In the genomic region with DNA sequence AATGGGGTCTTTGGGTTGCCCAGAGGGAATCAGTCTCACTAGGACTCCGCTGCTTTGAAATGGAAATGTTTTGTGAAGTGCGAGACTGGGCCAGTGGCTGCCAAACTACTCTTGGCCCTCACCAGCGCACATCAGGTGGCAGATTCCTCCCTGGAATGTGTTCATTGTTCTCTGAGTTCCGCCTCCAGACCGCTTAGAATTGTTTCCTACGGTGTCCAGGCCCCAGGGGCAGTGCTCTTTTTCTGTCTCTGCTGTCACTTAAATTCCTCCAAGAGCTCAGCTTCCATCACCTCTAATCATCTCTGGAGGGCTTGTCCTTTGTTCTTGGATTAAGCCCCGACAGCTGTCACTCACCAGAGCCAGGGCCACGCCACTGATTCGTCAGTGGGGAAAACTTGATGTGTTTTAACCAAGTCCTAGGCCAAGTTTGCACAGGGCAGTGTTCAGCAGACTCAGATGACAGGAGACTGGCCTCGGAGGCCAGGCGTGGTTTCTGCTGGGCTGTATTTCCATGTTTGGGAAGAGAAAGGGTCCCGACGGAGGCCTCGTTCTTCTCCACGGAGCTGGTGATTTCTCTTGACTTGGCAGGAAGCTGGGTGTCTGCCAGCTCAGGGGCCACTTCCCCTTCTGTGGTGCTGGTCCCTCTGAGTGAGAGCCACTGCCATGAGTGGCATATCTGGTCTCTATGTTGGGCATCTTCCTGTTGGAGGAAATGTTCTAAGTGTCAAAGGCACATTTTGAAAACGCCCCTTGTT, we compare ENCODE assay signal across 8 mouse cellular contexts. TPM values are rescaled to one million over a fixed set of nuclear protein-coding genes. Genes with fewer than 3 reads are reported as not detected.
A peak's percentile ranks its signal among the peaks of the same experiment; 100 is the strongest.
DNase-seq lines count a peak whose midpoint lies in the region; ATAC-seq and TF ChIP-seq lines count a peak whose summit lies in the region.
"Had no signal": no experiment of that assay in that cellular context is flagged by ENCODE, and none has a peak within 500 bp of the region (broad histone marks: within the 10 kb centered on the region; RNA-seq: fewer than 3 reads in every experiment).

No protein-coding gene starts in this region.

- H3K4me1 ChIP-seq in testis, adult 2 months (ENCODE audit: control insufficient read depth, insufficient read depth, low read length) = peaks cover 2% of the 10 kb centered on the region; the same call in 1 of the 2 replicates
- H3K4me1 ChIP-seq in forebrain, embryonic 13.5 days = peaks cover 40% of the 10 kb centered on the region
- H3K4me1 ChIP-seq in intestine, embryonic 15.5 days (replicated peaks) = peaks cover 30% of the 10 kb centered on the region
- H3K4me1 ChIP-seq in neural tube, embryonic 15.5 days = peaks cover 34% of the 10 kb centered on the region

- 4% methylated on average over 16 of the region's 16 CpGs for WGBS in forebrain, embryonic 13.5 days
- 32% methylated on average over 16 of the region's 16 CpGs for WGBS in intestine, embryonic 15.5 days
- 14% methylated on average over 16 of the region's 16 CpGs for WGBS in neural tube, embryonic 15.5 days

- no peak overlapping the region for H3K27ac ChIP-seq in testis, adult 2 months (ENCODE audit: control insufficient read depth, insufficient read depth, low read depth, low read length)
- 0 out of 2 replicates have a peak overlapping the region, but pooled peaks have one; percentile 19 for H3K27ac ChIP-seq in forebrain, embryonic 13.5 days
- peak overlapping the region; percentile 61 for H3K27ac ChIP-seq in intestine, embryonic 15.5 days
- H3K27ac ChIP-seq in neural tube, embryonic 15.5 days (replicated peaks) = 0 out of 2 replicates have a peak overlapping the region, but pooled peaks have one; percentile 18
- H3K27ac ChIP-seq: embryonic facial prominence, embryonic 15.5 days had no signal

- peak overlapping the region; percentile 27 for H3K4me2 ChIP-seq in forebrain, embryonic 13.5 days
- H3K4me2 ChIP-seq in intestine, embryonic 15.5 days (replicated peaks) = no peak overlapping the region
- H3K4me2 ChIP-seq in neural tube, embryonic 15.5 days = peak overlapping the region; percentile 20
- H3K4me2 ChIP-seq: embryonic facial prominence, embryonic 15.5 days had no signal

- TF ChIP-seq POLR2A in testis, adult 2 months (IDR thresholded peaks at IDR 0.05; ENCODE audit: control insufficient read depth, low read depth, low read length) = peak; percentile 65; the same call in 1 of the 2 replicates

- H3K27me3 ChIP-seq in testis, adult 2 months (ENCODE audit: control insufficient read depth, insufficient read depth, low read length) = no peaks in the 10 kb centered on the region
- peaks cover 33% of the 10 kb centered on the region for H3K27me3 ChIP-seq in forebrain, embryonic 13.5 days
- 0 out of 2 replicates have a peak, but pooled peaks cover 3% of the 10 kb centered on the region for H3K27me3 ChIP-seq in intestine, embryonic 15.5 days (replicated peaks)
- no peaks in the 10 kb centered on the region for H3K27me3 ChIP-seq in neural tube, embryonic 15.5 days (replicated peaks)
- H3K27me3 ChIP-seq: embryonic facial prominence, embryonic 15.5 days had no signal

- H3K4me3 ChIP-seq in testis, adult 2 months (ENCODE audit: control insufficient read depth, low read depth, low read length) = peak overlapping the region; percentile 46
- H3K4me3 ChIP-seq in forebrain, embryonic 13.5 days = no peak overlapping the region
- no peak overlapping the region for H3K4me3 ChIP-seq in intestine, embryonic 15.5 days (replicated peaks)
- no peak overlapping the region for H3K4me3 ChIP-seq in neural tube, embryonic 15.5 days (replicated peaks)
- H3K4me3 ChIP-seq: embryonic facial prominence, embryonic 15.5 days had no signal

- no peak for DNase-seq in testis, postnatal 10 days (ENCODE audit: low spot score)
- no peak for DNase-seq in c-Kit-positive CD71-positive TER-119-positive erythroid progenitor cells, embryonic 14.5 days (ENCODE audit: low spot score)
- DNase-seq in layer of hippocampus, adult 11-12 months (ENCODE audit: low spot score) = no peak

- no peaks in the 10 kb centered on the region for H3K36me3 ChIP-seq in testis, adult 2 months (ENCODE audit: control insufficient read depth, insufficient read depth, low read length)
- H3K36me3 ChIP-seq in forebrain, embryonic 13.5 days (ENCODE audit: poor library complexity, severe bottlenecking) = no peaks in the 10 kb centered on the region
- no peaks in the 10 kb centered on the region for H3K36me3 ChIP-seq in intestine, embryonic 15.5 days
- peaks cover 7% of the 10 kb centered on the region for H3K36me3 ChIP-seq in neural tube, embryonic 15.5 days
- H3K36me3 ChIP-seq: embryonic facial prominence, embryonic 15.5 days had no signal

- TF ChIP-seq CTCF in testis, adult 2 months (IDR thresholded peaks at IDR 0.05; ENCODE audit: control insufficient read depth, insufficient read depth, insufficient replicate concordance, low read depth, low read length) = no peak

- ATAC-seq in forebrain, embryonic 13.5 days = peak; percentile 50
- 0 out of 2 replicates have a peak, but pooled peaks have one; percentile 27 for ATAC-seq in intestine, embryonic 15.5 days
- 0 out of 2 replicates have a peak, but pooled peaks have one; percentile 12 for ATAC-seq in neural tube, embryonic 15.5 days (ENCODE audit: low FRiP score)

- no peak overlapping the region for H3K9ac ChIP-seq in forebrain, embryonic 13.5 days
- no peak overlapping the region for H3K9ac ChIP-seq in intestine, embryonic 15.5 days
- H3K9ac ChIP-seq in neural tube, embryonic 15.5 days (replicated peaks) = no peak overlapping the region
- H3K9ac ChIP-seq: embryonic facial prominence, embryonic 15.5 days had no signal

- H3K9me3 ChIP-seq in forebrain, embryonic 13.5 days (replicated peaks) = no peaks in the 10 kb centered on the region
- no peaks in the 10 kb centered on the region for H3K9me3 ChIP-seq in intestine, embryonic 15.5 days
- no peaks in the 10 kb centered on the region for H3K9me3 ChIP-seq in neural tube, embryonic 15.5 days (replicated peaks)
- H3K9me3 ChIP-seq: embryonic facial prominence, embryonic 15.5 days had no signal

RNA-seq across cellular contexts. Expression of gene Il17d, which starts 12.9 kb away (rescaled TPM):
- 16.4 and 17.1 TPM in 2 replicates for polyA plus RNA-seq in testis, adult 2 months (2012; rRNA removed)
- 1.7 and 2.7 TPM in 2 replicates for polyA plus RNA-seq in forebrain, embryonic 13.5 days (2015; fragmentation: Nextera tagmentation; extraction: Ambion mirVana)
- 7.3 and 7.4 TPM in 2 replicates for polyA plus RNA-seq in intestine, embryonic 15.5 days (2015; fragmentation: Nextera tagmentation; extraction: Ambion mirVana)
- 6.0 and 7.3 TPM in 2 replicates for polyA plus RNA-seq in neural tube, embryonic 15.5 days (2015; fragmentation: Nextera tagmentation; extraction: Ambion mirVana)

RNA-seq across cellular contexts. Expression of gene Eef1akmt1, which starts 34.0 kb away (rescaled TPM):
- 12.2 and 15.9 TPM in 2 replicates for polyA plus RNA-seq in testis, adult 2 months (2012; rRNA removed)
- polyA plus RNA-seq in forebrain, embryonic 13.5 days (2015; fragmentation: Nextera tagmentation; extraction: Ambion mirVana) = 98.6 and 104 TPM in 2 replicates
- 95.5 and 97.4 TPM in 2 replicates for polyA plus RNA-seq in intestine, embryonic 15.5 days (2015; fragmentation: Nextera tagmentation; extraction: Ambion mirVana)
- 99.3 and 104 TPM in 2 replicates for polyA plus RNA-seq in neural tube, embryonic 15.5 days (2015; fragmentation: Nextera tagmentation; extraction: Ambion mirVana)
